8 mouse cellular contexts compared by ENCODE assay signal in the genomic region with DNA sequence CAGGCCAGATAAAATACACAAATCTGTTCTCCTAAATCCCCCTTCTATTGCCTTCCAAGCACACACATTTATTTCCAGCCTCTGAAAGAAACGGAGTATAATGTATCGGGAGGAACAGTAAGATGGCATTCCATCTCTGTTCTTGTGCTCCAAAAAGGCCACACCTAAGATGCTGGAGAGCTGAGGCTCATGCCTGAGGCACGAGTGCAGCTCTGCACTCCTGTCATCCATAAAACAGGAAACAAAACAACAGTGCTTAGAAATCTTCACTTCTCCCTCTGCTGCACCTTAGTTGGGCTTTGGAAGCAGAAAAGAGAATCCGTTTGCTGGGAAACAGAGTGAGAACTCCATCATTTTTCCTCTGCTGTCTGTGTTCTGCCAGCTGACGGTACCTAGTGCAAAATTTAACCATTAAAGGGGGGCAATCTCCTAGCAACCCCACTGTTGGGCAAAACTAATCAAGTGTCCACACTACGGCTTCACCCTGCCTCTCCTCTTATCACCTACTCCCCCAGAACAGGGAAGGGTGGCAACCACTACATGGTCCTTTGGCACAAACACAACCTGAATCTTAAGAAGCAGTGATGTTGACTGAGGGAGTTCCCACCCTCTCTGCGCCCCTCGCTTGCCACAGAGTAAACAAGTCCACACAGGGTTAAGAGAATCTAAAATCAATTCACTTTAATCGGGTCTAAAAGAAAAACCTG.
DNase-seq lines count a peak whose midpoint lies in the region; ATAC-seq and TF ChIP-seq lines count a peak whose summit lies in the region.

No protein-coding gene starts in this region.

- TF ChIP-seq CTCF in CH12.LX (conservative IDR thresholded peaks at IDR 0.05 in 1 of 2, IDR thresholded peaks at IDR 0.05 in 1 of 2; ENCODE audit: low read depth in 2 of 2, low read length in 2 of 2) = no peak

- no peak for TF ChIP-seq EP300 in CH12.LX (IDR thresholded peaks at IDR 0.05; ENCODE audit: low read length)

- ATAC-seq in frontal cortex, adult (ENCODE audit: low TSS enrichment) = peak; percentile 26
- peak; percentile 45 for ATAC-seq in forebrain, embryonic 14.5 days
- ATAC-seq in CD4-positive, CD25-positive, alpha-beta regulatory T cell, adult 4 months = no peak
- ATAC-seq in activated CD4-positive, CD25-positive, alpha-beta regulatory T cell, adult 4 months = no peak

- 4% methylated on average over 9 of the region's 9 CpGs for WGBS in forebrain, embryonic 14.5 days
- 34% methylated on average over 9 of the region's 9 CpGs for WGBS in macrophage (ENCODE audit: missing documents)

- peak overlapping the region; percentile 75 for H3K9ac ChIP-seq in CH12.LX (ENCODE audit: insufficient read depth, low read depth)
- H3K9ac ChIP-seq in forebrain, embryonic 14.5 days (ENCODE audit: low read length) = peak overlapping the region; percentile 76

- H3K36me3 ChIP-seq in CH12.LX (replicated peaks in 1 of 2; ENCODE audit: control insufficient read depth in 1 of 2, insufficient read depth in 1 of 2, low read length in 1 of 2) (no peaks in the 10 kb centered on the region), macrophage (ENCODE audit: inconsistent target) (no peaks in the 10 kb centered on the region)
- H3K36me3 ChIP-seq in forebrain, embryonic 14.5 days (ENCODE audit: control insufficient read depth, insufficient read depth, low read length) = no peaks in the 10 kb centered on the region

- no peak for DNase-seq in frontal cortex, postnatal 25 days (ENCODE audit: low spot score in 2 of 2)
- DNase-seq in CH12.LX (ENCODE audit: extremely low read depth) = no peak
- DNase-seq in forebrain, embryonic 14.5 days (ENCODE audit: low spot score) = peak; percentile 39
- no peak for DNase-seq in adrenal gland, postnatal 36 days

- no peaks in the 10 kb centered on the region for H3K9me3 ChIP-seq in CH12.LX (replicated peaks; ENCODE audit: low read length)
- no peaks in the 10 kb centered on the region for H3K9me3 ChIP-seq in forebrain, embryonic 14.5 days (replicated peaks; ENCODE audit: control insufficient read depth, low read length)

- in situ Hi-C loops in CH12.LX (cut with MboI; ENCODE audit: low pct_ligation_motif_present, low pct_unique_long_range_greater_than_20kb, low sequenced_read_pairs) = no loop called here

- TF ChIP-seq POLR2A in CH12.LX (IDR thresholded peaks at IDR 0.05; ENCODE audit: low read depth, low read length) = no peak

- dilution Hi-C loops in CH12.LX (cut with MboI; ENCODE audit: extremely low pct_ligation_motif_present, extremely low pct_unique_long_range_greater_than_20kb, low sequenced_read_pairs) = no loop called here

- peaks cover 6 to 9% of the 10 kb centered on the region in 2 experiments for H3K4me1 ChIP-seq in CH12.LX (ENCODE audit: control insufficient read depth in 1 of 2, insufficient read depth in 2 of 2)
- H3K4me1 ChIP-seq in forebrain, embryonic 14.5 days (ENCODE audit: control insufficient read depth, insufficient read depth, low read length) = peaks cover 25% of the 10 kb centered on the region

- H3K4me3 ChIP-seq in CH12.LX (replicated peaks in 1 of 3; ENCODE audit: low read depth in 2 of 3, low read length in 2 of 3, poor library complexity in 1 of 3) (peak overlapping the region; percentile 34 to 62 (median 58)), macrophage (ENCODE audit: inconsistent target) (peak overlapping the region; percentile 23; the same call in 1 of the 2 replicates)
- H3K4me3 ChIP-seq in forebrain, embryonic 14.5 days (ENCODE audit: low read depth, low read length) = peak overlapping the region; percentile 46

- no peaks in the 10 kb centered on the region for H3K27me3 ChIP-seq in CH12.LX (replicated peaks)
- H3K27me3 ChIP-seq in forebrain, embryonic 14.5 days (replicated peaks; ENCODE audit: control insufficient read depth, insufficient read depth, low read length) = no peaks in the 10 kb centered on the region

- H3K27ac ChIP-seq in CH12.LX (ENCODE audit: insufficient read depth, low read depth) (no peak overlapping the region), macrophage (no peak overlapping the region)
- peak overlapping the region; percentile 89 for H3K27ac ChIP-seq in forebrain, embryonic 14.5 days (ENCODE audit: low read depth, low read length)

- no peak for TF ChIP-seq RAD21 in CH12.LX (IDR thresholded peaks at IDR 0.05; ENCODE audit: low read depth, low read length)

- H3K79me2 ChIP-seq in CH12.LX (replicated peaks; ENCODE audit: control insufficient read depth, extremely low read depth, insufficient read depth, poor library complexity, severe bottlenecking) = peaks cover 5% of the 10 kb centered on the region
- H3K79me2 ChIP-seq in macrophage (ENCODE audit: inconsistent target) = no peaks in the 10 kb centered on the region

- peak overlapping the region; percentile 74 for H3K4me2 ChIP-seq in CH12.LX (ENCODE audit: insufficient read depth, low read depth, poor library complexity, severe bottlenecking)
- peak overlapping the region; percentile 70 for H3K4me2 ChIP-seq in forebrain, embryonic 14.5 days (ENCODE audit: low read length)

TF ChIP-seq in CH12.LX, 34 proteins besides CTCF, POLR2A, EP300 and RAD21:
- TF ChIP-seq MYC (IDR thresholded peaks at IDR 0.05; ENCODE audit: low read depth, low read length) (no peak), NELFE (IDR thresholded peaks at IDR 0.05; ENCODE audit: low read depth, low read length) (no peak), HCFC1 (IDR thresholded peaks at IDR 0.05; ENCODE audit: low read depth, low read length) (no peak), PAX5 (IDR thresholded peaks at IDR 0.05; ENCODE audit: low read length) (no peak), ZC3H11A (IDR thresholded peaks at IDR 0.05; ENCODE audit: low read depth, low read length) (no peak), BHLHE40 (IDR thresholded peaks at IDR 0.05; ENCODE audit: low read depth, low read length) (peak; percentile 53), JUND (conservative IDR thresholded peaks at IDR 0.05; ENCODE audit: low read depth, low read length) (no peak), ETS1 (conservative IDR thresholded peaks at IDR 0.05; ENCODE audit: low read depth, low read length) (no peak), CHD1 (IDR thresholded peaks at IDR 0.05; ENCODE audit: low read depth, low read length) (no peak), SIN3A (IDR thresholded peaks at IDR 0.05; ENCODE audit: low read length) (no peak), USF2 (conservative IDR thresholded peaks at IDR 0.05; ENCODE audit: low read depth, low read length) (no peak), MAZ (IDR thresholded peaks at IDR 0.05; ENCODE audit: low read depth, low read length) (0 out of 2 replicates have a peak, but pooled peaks have one; percentile 18), ZMIZ1 (IDR thresholded peaks at IDR 0.05; ENCODE audit: low read depth, low read length) (no peak), TBP (conservative IDR thresholded peaks at IDR 0.05; ENCODE audit: low read depth, low read length) (no peak), GABPA (IDR thresholded peaks at IDR 0.05; ENCODE audit: insufficient replicate concordance, low read depth, low read length) (no peak)

Comparison
In these comparisons a context has a peak if more than half of its experiments do, and no peak if none do; other contexts are left out.
1. ATAC-seq: peak in frontal cortex, adult (single experiment) and forebrain, embryonic 14.5 days (single experiment); none in CD4-positive, CD25-positive, alpha-beta regulatory T cell, adult 4 months (single experiment) and activated CD4-positive, CD25-positive, alpha-beta regulatory T cell, adult 4 months (single experiment).
2. Peak in every context shown above with its lines, with median percentiles within 50 percentile points of each other: H3K4me3 ChIP-seq.